Mouse (Mus musculus) midbrain, embryonic 14.5 days (tissue): ENCODE data around the gene Selenbp2. TPM values are rescaled to one million over a fixed set of nuclear protein-coding genes. Genes with fewer than 3 reads are reported as not detected.
"Not testable (repeated sequence)": the region's sequence is repeated elsewhere in the genome, so short reads cannot be mapped to it uniquely, and the experiment has no call there.

Source experiments
- ATAC-seq: fragments of 200-750 bp; cut with Nextera tagmentation; 2 replicates; pipeline ENCODE4 v1.8.0; 2017; ENCODE audit warnings: moderate number of reproducible peaks, moderate library complexity; ENCODE audit not compliant: low FRiP score, low TSS enrichment
- DNase-seq: peaks from one replicate; pipeline ENCODE4 v3.0.0-alpha.2; 2015
- H3K27ac ChIP-seq: fragments of 300-500 bp; sonication (generic); replicated peaks from 2 replicates; pipeline ENCODE4 v1.5.1; 2014; ENCODE audit warnings: mild to moderate bottlenecking, low read depth, low read length, moderate library complexity
- H3K27me3 ChIP-seq: fragments of 300-500 bp; sonication (generic); 2 replicates; pipeline ENCODE4 v1.6.1; 2014; ENCODE audit warnings: low read length, control low read depth, mixed read lengths; ENCODE audit not compliant: control insufficient read depth, insufficient read depth
- H3K36me3 ChIP-seq: fragments of 300-500 bp; sonication (generic); 2 replicates; pipeline ENCODE4 v1.6.1; 2014; ENCODE audit warnings: low read length, control low read depth; ENCODE audit not compliant: control insufficient read depth, insufficient read depth
- H3K4me1 ChIP-seq: fragments of 300-500 bp; sonication (generic); 2 replicates; pipeline ENCODE4 v1.6.1; 2014; ENCODE audit warnings: mild to moderate bottlenecking, antibody characterized with exemption, low read length, control low read depth; ENCODE audit not compliant: control insufficient read depth, insufficient read depth
- H3K4me2 ChIP-seq: fragments of 300-500 bp; sonication (generic); 2 replicates; pipeline ENCODE4 v1.6.1; 2014; ENCODE audit warnings: mild to moderate bottlenecking, low read length, moderate library complexity
- H3K4me3 ChIP-seq: fragments of 300-500 bp; sonication (generic); replicated peaks from 2 replicates; pipeline ENCODE4 v1.5.1; 2014; ENCODE audit warnings: low read depth, low read length
- H3K9ac ChIP-seq: fragments of 300-500 bp; sonication (generic); replicated peaks from 2 replicates; pipeline ENCODE4 v1.6.1; 2014; ENCODE audit warnings: mild to moderate bottlenecking, low read length, moderate library complexity
- H3K9me3 ChIP-seq: fragments of 300-500 bp; sonication (generic); 2 replicates; pipeline ENCODE4 v1.6.1; 2016; ENCODE audit warnings: low read length, control low read depth, mixed read lengths; ENCODE audit not compliant: control insufficient read depth
- WGBS: fragments of 180-500 bp; shearing (Covaris S2); extraction: QIAGEN DNeasy Blood & Tissue Kit; methylation state at CpG from one replicate; pipeline ENCODE4 v1.1.7; 2014; 5-methylcytosine and 5-hydroxymethylcytosine counted together
- polyA plus RNA-seq: library from polyadenylated mRNA; unstranded; fragments of >200 nt; fragmentation: Nextera tagmentation; extraction: Ambion mirVana; gene quantifications from 2 replicates; pipeline ENCODE4 v1.2.1, GENCODE M21; 2014

Selenbp2 gene
- polyA plus RNA-seq, 1 experiment from 2014 or later = not detected

GRCm38 (mm10) chr3:94665060-94665802, 28.1 kb upstream of the Selenbp2 start:
- not testable (repeated sequence) for H3K4me3 ChIP-seq, H3K36me3 ChIP-seq, H3K9me3 ChIP-seq, DNase-seq, H3K27ac ChIP-seq, H3K4me2 ChIP-seq, ATAC-seq, H3K4me1 ChIP-seq, H3K27me3 ChIP-seq, H3K9ac ChIP-seq
- 74% methylated on average over 4 of the region's 5 CpGs for WGBS

GRCm38 (mm10) chr3:94665896-94666295, 27.5 kb upstream of the Selenbp2 start:
- not testable (repeated sequence) for H3K9ac ChIP-seq, H3K36me3 ChIP-seq, DNase-seq, H3K4me3 ChIP-seq, H3K4me2 ChIP-seq, H3K27me3 ChIP-seq, H3K9me3 ChIP-seq, H3K4me1 ChIP-seq, H3K27ac ChIP-seq
- ATAC-seq = peak; percentile 34; the same call in 1 of the 2 replicates
- 41% methylated on average over 7 of the region's 7 CpGs for WGBS

GRCm38 (mm10) chr3:94675101-94675500, 18.3 kb upstream of the Selenbp2 start:
- H3K27ac ChIP-seq, H3K9ac ChIP-seq, H3K4me1 ChIP-seq, H3K36me3 ChIP-seq, H3K4me2 ChIP-seq, DNase-seq, ATAC-seq, H3K4me3 ChIP-seq, H3K9me3 ChIP-seq, H3K27me3 ChIP-seq: not testable (repeated sequence)
- 88% methylated on average over 9 of the region's 9 CpGs for WGBS

- DNase-seq = no peak
- Histone ChIP-seq H3K27me3 (no peaks in the 10 kb centered on the region), H3K9ac (no peak overlapping the region), H3K27ac (no peak overlapping the region), H3K4me1 (no peaks in the 10 kb centered on the region), H3K9me3 (no peaks in the 10 kb centered on the region), H3K36me3 (no peaks in the 10 kb centered on the region), H3K4me2 (no peak overlapping the region), H3K4me3 (no peak overlapping the region)
- ATAC-seq = no peak
- WGBS = 80% methylated on average over 8 of the region's 8 CpGs
Observed at GRCm38 (mm10) chr3:94679351-94679841, 14.0 kb upstream of the Selenbp2 start.

- not testable (repeated sequence) for H3K4me3 ChIP-seq, DNase-seq, H3K36me3 ChIP-seq, H3K27me3 ChIP-seq, H3K9ac ChIP-seq, H3K9me3 ChIP-seq, H3K4me1 ChIP-seq, ATAC-seq, H3K27ac ChIP-seq, H3K4me2 ChIP-seq
- 94% methylated on average over 12 of the region's 12 CpGs for WGBS
Observed at GRCm38 (mm10) chr3:94680032-94680431, 13.3 kb upstream of the Selenbp2 start.

GRCm38 (mm10) chr3:94680783-94681182, 12.6 kb upstream of the Selenbp2 start:
- H3K4me2 ChIP-seq = no peak overlapping the region

GRCm38 (mm10) chr3:94683646-94684045, 9.7 kb upstream of the Selenbp2 start:
- Histone ChIP-seq H3K9ac (no peak overlapping the region), H3K4me1 (no peaks in the 10 kb centered on the region), H3K27me3 (no peaks in the 10 kb centered on the region), H3K4me3 (no peak overlapping the region), H3K36me3 (no peaks in the 10 kb centered on the region), H3K4me2 (no peak overlapping the region), H3K9me3 (no peaks in the 10 kb centered on the region), H3K27ac (no peak overlapping the region)
- DNase-seq (no peak), ATAC-seq (no peak)
- WGBS = 91% methylated on average over 6 of the region's 6 CpGs

More at GRCm38 (mm10) chr3:94680783-94681182, 12.6 kb upstream of the Selenbp2 start:
- Histone ChIP-seq H3K9ac (no peak overlapping the region), H3K9me3 (no peaks in the 10 kb centered on the region), H3K27me3 (no peaks in the 10 kb centered on the region), H3K36me3 (no peaks in the 10 kb centered on the region), H3K4me3 (no peak overlapping the region), H3K4me1 (no peaks in the 10 kb centered on the region), H3K27ac (no peak overlapping the region)
- WGBS = 94% methylated on average over 16 of the region's 16 CpGs
- no peak for DNase-seq
- no peak for ATAC-seq

- not testable (repeated sequence) for H3K9ac ChIP-seq, H3K4me2 ChIP-seq, DNase-seq, H3K27ac ChIP-seq, H3K4me1 ChIP-seq, ATAC-seq, H3K27me3 ChIP-seq, H3K9me3 ChIP-seq, H3K36me3 ChIP-seq, H3K4me3 ChIP-seq
- WGBS = 91% methylated on average over 8 of the region's 8 CpGs
Observed at GRCm38 (mm10) chr3:94685989-94686772, 7.2 kb upstream of the Selenbp2 start.
